Mouse (Mus musculus) G1E (cell line): ENCODE data around the gene Ap3d1. TPM values are rescaled to one million over a fixed set of nuclear protein-coding genes. Genes with fewer than 3 reads are reported as not detected.

Experiments used
- ATAC-seq: 2 replicates; pipeline ENCODE4 v1.8.0; 2016; ENCODE audit warnings: mild to moderate bottlenecking; ENCODE audit not compliant: insufficient number of reproducible peaks, poor library complexity, low FRiP score, severe bottlenecking; ENCODE audit errors: extremely low read depth
- DNase-seq: peaks from one replicate; pipeline ENCODE4 v3.0.0; 2012; ENCODE audit warnings: low spot score
- H3K27me3 ChIP-seq: 2 replicates; pipeline ENCODE4 v1.6.1; 2012; ENCODE audit warnings: mild to moderate bottlenecking, low read length, inconsistent platforms; ENCODE audit not compliant: insufficient read depth
- H3K36me3 ChIP-seq: replicated peaks from 2 replicates; pipeline ENCODE3; 2012; ENCODE audit warnings: mild to moderate bottlenecking, inconsistent platforms
- H3K4me1 ChIP-seq: 2 replicates; pipeline ENCODE4 v1.6.1; 2012; ENCODE audit warnings: low read depth, low read length, inconsistent platforms, mixed read lengths; ENCODE audit not compliant: insufficient read depth
- H3K4me3 ChIP-seq: 2 replicates; pipeline ENCODE4 v1.5.1; 2012; ENCODE audit warnings: low read depth, mild to moderate bottlenecking, inconsistent platforms, low read length, moderate library complexity, mixed read lengths
- H3K9me3 ChIP-seq: replicated peaks from 2 replicates; pipeline ENCODE4 v1.6.1; 2012; ENCODE audit warnings: inconsistent platforms
- CTCF ChIP-seq: IDR thresholded peaks from 2 replicates; pipeline ENCODE4 v1.5.1; 2012; ENCODE audit warnings: low read depth, low read length, inconsistent platforms, mixed read lengths
- GATA1 ChIP-seq: IDR thresholded peaks from 2 replicates; pipeline ENCODE4 v1.6.1; 2012; ENCODE audit warnings: borderline replicate concordance, low read length, inconsistent platforms, mixed read lengths
- GATA2 ChIP-seq: IDR thresholded peaks from 2 replicates; pipeline ENCODE4 v1.6.1; 2012; ENCODE audit warnings: low read depth, low read length, inconsistent platforms, borderline replicate concordance
- POLR2AphosphoS5 ChIP-seq: IDR thresholded peaks from 2 replicates; pipeline ENCODE4 v1.6.1; 2012; ENCODE audit warnings: low read depth, low read length, inconsistent platforms; ENCODE audit not compliant: insufficient replicate concordance
- TAL1 ChIP-seq: conservative IDR thresholded peaks from 2 replicates; pipeline ENCODE4 v1.6.1; 2012; ENCODE audit warnings: low read depth, low read length, inconsistent platforms, mixed read lengths
- polyA plus RNA-seq: library from polyadenylated mRNA; stranded (reverse); fragments of >175 nt; gene quantifications from 2 replicates; pipeline ENCODE4 v1.2.3, GENCODE M21; 2012
- total RNA-seq, 2 experiments: library from RNA; stranded (forward) in 1 of 2; stranded (reverse) in 1 of 2; fragments of 200-1000 nt in 1 of 2; fragments of >200 nt in 1 of 2; fragmentation: Nextera tagmentation in 1 of 2; gene quantifications; 2 replicates each; pipeline ENCODE4 v1.2.3; 2014 to 2017

The Ap3d1 gene
- total and polyA plus RNA-seq, 3 experiments: 39.4 to 133 (median 72.3) TPM

DNA sequence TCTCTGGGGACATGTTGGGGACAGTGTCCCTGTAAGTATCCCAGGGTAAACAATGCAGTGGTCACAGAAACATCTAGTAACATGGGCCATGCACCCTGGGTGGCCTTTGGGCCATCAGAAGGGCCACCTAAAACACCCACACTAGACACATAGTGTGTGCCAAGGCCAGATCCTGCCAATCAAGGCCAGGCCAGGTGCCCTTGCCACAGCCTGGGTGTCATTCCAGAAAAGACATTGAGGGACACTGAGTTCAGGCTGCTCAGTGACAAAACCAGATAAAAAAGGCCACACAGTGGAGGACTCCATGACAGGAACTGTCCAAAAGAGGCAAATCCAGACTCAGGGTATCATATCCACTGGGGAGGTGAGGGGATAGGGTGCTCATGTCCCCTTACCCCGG, 58.4 kb downstream of the Ap3d1 start:
- peaks cover 67% of the 10 kb centered on the region for H3K36me3 ChIP-seq
- H3K4me3 ChIP-seq: no peak overlapping the region
- DNase-seq: no peak
- TF ChIP-seq POLR2AphosphoS5: no peak
- H3K4me1 ChIP-seq: peaks cover 68% of the 10 kb centered on the region
- ATAC-seq: no peak
- no peaks in the 10 kb centered on the region for H3K9me3 ChIP-seq
- no peaks in the 10 kb centered on the region for H3K27me3 ChIP-seq

GRCm38 (mm10) chr10:80682003-80682402, 60.1 kb downstream of the Ap3d1 start:
- DNase-seq: no peak
- peaks cover 79% of the 10 kb centered on the region for H3K4me1 ChIP-seq

GRCm38 (mm10) chr10:80680260-80680696, 61.8 kb downstream of the Ap3d1 start:
- DNase-seq (no peak), ATAC-seq (no peak)
- Histone ChIP-seq H3K27me3 (no peaks in the 10 kb centered on the region), H3K4me3 (no peak overlapping the region), H3K36me3 (peaks cover 35% of the 10 kb centered on the region), H3K4me1 (peaks cover 69% of the 10 kb centered on the region), H3K9me3 (no peaks in the 10 kb centered on the region)
- TF ChIP-seq POLR2AphosphoS5 (no peak), TAL1 (no peak), CTCF (no peak), GATA1 (no peak), GATA2 (no peak)

More at GRCm38 (mm10) chr10:80682003-80682402, 60.1 kb downstream of the Ap3d1 start:
- no peaks in the 10 kb centered on the region for H3K27me3 ChIP-seq
- no peaks in the 10 kb centered on the region for H3K9me3 ChIP-seq
- TF ChIP-seq TAL1: no peak
- TF ChIP-seq GATA2: no peak
- TF ChIP-seq POLR2AphosphoS5: no peak
- TF ChIP-seq GATA1: no peak
- TF ChIP-seq CTCF: no peak
- no peak for ATAC-seq
- no peak overlapping the region for H3K4me3 ChIP-seq
- peaks cover 52% of the 10 kb centered on the region for H3K36me3 ChIP-seq

DNA sequence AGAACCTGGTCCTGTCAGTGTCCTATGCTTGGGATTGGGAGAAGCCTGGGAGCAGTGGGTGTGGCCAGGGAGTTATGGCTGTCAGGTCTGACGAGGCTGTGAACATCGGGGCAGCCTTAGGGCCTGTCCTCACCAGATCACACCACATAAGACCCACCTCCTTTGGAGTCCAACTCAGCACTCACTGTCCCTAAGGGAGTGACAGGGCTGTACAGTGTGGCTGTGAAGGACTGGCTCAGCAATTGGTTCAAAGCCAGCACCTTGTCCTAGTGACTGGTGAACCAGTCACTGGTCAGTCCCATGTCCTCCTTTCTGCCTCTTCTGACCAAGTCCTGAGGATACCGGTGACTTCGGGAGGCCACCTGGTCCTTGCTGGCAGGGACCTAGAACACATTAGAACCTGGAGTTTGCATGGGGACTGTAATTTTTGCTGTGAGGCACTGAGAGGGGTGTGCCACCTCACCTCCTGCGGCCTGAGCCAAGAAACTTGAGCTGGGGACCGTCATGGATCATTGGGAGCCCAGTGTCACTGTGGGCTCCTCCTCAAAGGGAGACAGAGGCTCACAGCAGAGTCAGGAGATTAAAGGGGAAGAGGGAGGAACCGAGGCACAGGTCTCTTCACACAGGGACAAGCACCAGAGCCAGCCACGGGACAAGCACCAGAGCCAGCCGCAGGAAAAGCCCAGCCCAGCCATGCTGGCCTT, 62.4 kb downstream of the Ap3d1 start:
- Histone ChIP-seq H3K4me3 (peak overlapping the region; percentile 87; the same call in 1 of the 2 replicates), H3K9me3 (no peaks in the 10 kb centered on the region), H3K27me3 (no peaks in the 10 kb centered on the region), H3K36me3 (peaks cover 34% of the 10 kb centered on the region), H3K4me1 (peaks cover 69% of the 10 kb centered on the region)
- no peak for TF ChIP-seq TAL1
- TF ChIP-seq GATA2: no peak
- no peak for TF ChIP-seq GATA1
- no peak for TF ChIP-seq CTCF
- no peak for TF ChIP-seq POLR2AphosphoS5
- no peak for ATAC-seq
- no peak for DNase-seq

GRCm38 (mm10) chr10:80678601-80679377, 63.3 kb downstream of the Ap3d1 start:
- peak overlapping the region; percentile 87 for H3K4me3 ChIP-seq

DNA sequence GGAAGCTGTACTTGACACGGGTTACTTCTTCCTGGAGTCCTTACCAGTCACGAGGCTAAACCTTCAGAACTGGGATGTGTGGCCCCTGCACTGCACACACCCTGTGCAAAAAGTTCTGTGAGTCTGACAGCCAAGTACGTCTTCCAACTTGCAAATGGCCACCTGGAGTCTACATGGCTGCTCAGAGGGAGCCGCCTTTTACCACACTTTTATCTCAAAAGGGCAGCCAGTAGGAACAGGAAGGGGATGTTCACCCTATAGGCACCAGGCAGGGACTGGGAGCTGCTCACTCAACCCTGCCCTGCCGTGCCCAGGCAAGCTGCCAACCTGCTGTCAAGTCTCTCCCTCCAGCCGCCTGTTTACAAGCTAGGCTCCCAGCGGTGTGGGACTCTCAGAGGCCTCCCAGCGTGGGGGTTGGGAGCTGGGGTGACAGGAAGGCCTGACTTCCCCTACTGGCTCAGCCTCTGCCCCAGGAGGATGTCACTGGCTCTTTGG, 64.1 kb downstream of the Ap3d1 start, which contains the start of gene Mknk2:
Gene Mknk2, minus strand, starts transcription at position 171 of the 495 bp plus-strand sequence.
- TF ChIP-seq GATA2 (no peak), TAL1 (peak; percentile 73)
- ATAC-seq (peak; percentile 49), DNase-seq (peak; percentile 87)
- Histone ChIP-seq H3K9me3 (no peaks in the 10 kb centered on the region), H3K4me3 (peak within 1 kb of the TSS; percentile 87), H3K4me1 (peaks cover 70% of the 10 kb centered on the region), H3K36me3 (peaks cover 35% of the 10 kb centered on the region), H3K27me3 (no peaks in the 10 kb centered on the region)

More at GRCm38 (mm10) chr10:80678601-80679377, 63.3 kb downstream of the Ap3d1 start:
- no peak for TF ChIP-seq CTCF
- no peak for TF ChIP-seq POLR2AphosphoS5
- TF ChIP-seq GATA2: no peak
- no peak for TF ChIP-seq GATA1
- TF ChIP-seq TAL1: no peak
- Histone ChIP-seq H3K9me3 (no peaks in the 10 kb centered on the region), H3K27me3 (no peaks in the 10 kb centered on the region), H3K36me3 (peaks cover 35% of the 10 kb centered on the region), H3K4me1 (peaks cover 70% of the 10 kb centered on the region)
- no peak for ATAC-seq
- DNase-seq: no peak
